8 mouse cellular contexts compared by ENCODE assay signal in the genomic region with DNA sequence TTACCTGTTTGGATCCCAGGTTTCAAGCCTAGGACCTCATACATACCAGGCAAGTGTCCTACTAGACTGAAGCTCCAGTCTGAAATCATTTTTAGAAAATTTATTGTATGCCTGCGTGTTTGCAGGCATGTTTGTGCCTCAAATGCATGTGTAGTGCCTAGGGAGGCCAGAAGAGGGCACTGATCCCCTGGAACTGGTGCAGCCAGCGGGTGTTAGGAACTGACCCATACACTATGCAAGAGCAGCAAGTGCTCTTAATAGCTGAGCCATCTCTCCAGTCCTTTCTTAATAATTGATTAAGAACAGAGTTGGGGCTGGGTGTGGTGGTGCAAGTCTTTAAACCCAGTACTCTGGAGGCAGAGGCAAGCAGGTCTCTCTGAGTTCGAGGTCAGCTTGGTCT. TPM values are rescaled to one million over a fixed set of nuclear protein-coding genes. Genes with fewer than 3 reads are reported as not detected.
A peak's percentile ranks its signal among the peaks of the same experiment; 100 is the strongest.
DNase-seq lines count a peak whose midpoint lies in the region; ATAC-seq and TF ChIP-seq lines count a peak whose summit lies in the region.

No protein-coding gene starts in this region.

- H3K27ac ChIP-seq in ES-Bruce4 (ENCODE audit: insufficient read depth, low read length), result no peak overlapping the region
- no peak overlapping the region for H3K27ac ChIP-seq in stomach, postnatal 0 days (replicated peaks)
- H3K27ac ChIP-seq in forebrain, embryonic 14.5 days (ENCODE audit: low read depth, low read length), result no peak overlapping the region

- H3K4me2 ChIP-seq in stomach, postnatal 0 days (replicated peaks; ENCODE audit: low read depth), result no peak overlapping the region
- H3K4me2 ChIP-seq in forebrain, embryonic 14.5 days (ENCODE audit: low read length), result no peak overlapping the region

- no peaks in the 10 kb centered on the region for H3K27me3 ChIP-seq in ES-Bruce4 (ENCODE audit: control insufficient read depth, insufficient read depth, low read length, poor library complexity, severe bottlenecking)
- H3K27me3 ChIP-seq in stomach, postnatal 0 days (ENCODE audit: control insufficient read depth, insufficient read depth, low read length), result no peaks in the 10 kb centered on the region
- no peaks in the 10 kb centered on the region for H3K27me3 ChIP-seq in forebrain, embryonic 14.5 days (replicated peaks; ENCODE audit: control insufficient read depth, insufficient read depth, low read length)

- H3K4me3 ChIP-seq in ES-Bruce4 (ENCODE audit: low read depth, low read length), result no peak overlapping the region
- no peak overlapping the region for H3K4me3 ChIP-seq in stomach, postnatal 0 days (ENCODE audit: low read depth, low read length)
- no peak overlapping the region for H3K4me3 ChIP-seq in forebrain, embryonic 14.5 days (ENCODE audit: low read depth, low read length)

- peak; percentile 93 for TF ChIP-seq CTCF in ES-Bruce4 (IDR thresholded peaks at IDR 0.05; ENCODE audit: low read depth, low read length)
- peak; percentile 78 for TF ChIP-seq CTCF in stomach, postnatal 0 days (IDR thresholded peaks at IDR 0.05; ENCODE audit: low read depth)

- 63% methylated on average over 3 of the region's 3 CpGs for WGBS in stomach, postnatal 0 days
- WGBS in forebrain, embryonic 14.5 days, result 55% methylated on average over 3 of the region's 3 CpGs

- no peaks in the 10 kb centered on the region for H3K36me3 ChIP-seq in ES-Bruce4 (ENCODE audit: control insufficient read depth, insufficient read depth, low read length, poor library complexity, severe bottlenecking)
- H3K36me3 ChIP-seq in stomach, postnatal 0 days (ENCODE audit: control insufficient read depth, insufficient read depth, low read length), result no peaks in the 10 kb centered on the region; the same call in 1 of the 2 replicates
- H3K36me3 ChIP-seq in forebrain, embryonic 14.5 days (ENCODE audit: control insufficient read depth, insufficient read depth, low read length), result peaks cover under 1% of the 10 kb centered on the region; the same call in 1 of the 2 replicates

- H3K9me3 ChIP-seq in ES-Bruce4 (replicated peaks; ENCODE audit: control insufficient read depth, insufficient read depth, low read length, poor library complexity, severe bottlenecking), result no peaks in the 10 kb centered on the region
- no peaks in the 10 kb centered on the region for H3K9me3 ChIP-seq in stomach, postnatal 0 days (ENCODE audit: control insufficient read depth, low read length)
- no peaks in the 10 kb centered on the region for H3K9me3 ChIP-seq in forebrain, embryonic 14.5 days (replicated peaks; ENCODE audit: control insufficient read depth, low read length)

- TF ChIP-seq EP300 in ES-Bruce4 (IDR thresholded peaks at IDR 0.05; ENCODE audit: insufficient read depth, low read depth, low read length), result no peak
- TF ChIP-seq EP300 in stomach, postnatal 0 days (optimal IDR thresholded peaks at IDR 0.05), result no peak

- no peak for TF ChIP-seq POLR2A in ES-Bruce4 (IDR thresholded peaks at IDR 0.05; ENCODE audit: insufficient read depth, low read length)

- no peak for ATAC-seq in stomach, postnatal 0 days (ENCODE audit: low FRiP score, low TSS enrichment)
- ATAC-seq in forebrain, embryonic 14.5 days, result no peak

- H3K9ac ChIP-seq in ES-Bruce4 (ENCODE audit: low read depth, poor library complexity, severe bottlenecking), result no peak overlapping the region
- no peak overlapping the region for H3K9ac ChIP-seq in stomach, postnatal 0 days (ENCODE audit: low read length)
- H3K9ac ChIP-seq in forebrain, embryonic 14.5 days (ENCODE audit: low read length), result no peak overlapping the region

- H3K4me1 ChIP-seq in ES-Bruce4 (ENCODE audit: control insufficient read depth, insufficient read depth, low read length), result peaks cover 3% of the 10 kb centered on the region
- no peaks in the 10 kb centered on the region for H3K4me1 ChIP-seq in stomach, postnatal 0 days (replicated peaks; ENCODE audit: control insufficient read depth, insufficient read depth)
- H3K4me1 ChIP-seq in forebrain, embryonic 14.5 days (ENCODE audit: control insufficient read depth, insufficient read depth, low read length), result peaks cover 9% of the 10 kb centered on the region

- DNase-seq in layer of hippocampus, adult 11-12 months (ENCODE audit: low spot score), result peak; percentile 19
- DNase-seq in layer of hippocampus, adult 9-10 months (ENCODE audit: low spot score), result no peak
- peak; percentile 75 for DNase-seq in adrenal gland, postnatal 10 days
- DNase-seq in fibroblast of lung, adult 2 months (ENCODE audit: low read depth), result peak; percentile 14
- DNase-seq in lung, adult 18-20 months, result peak; percentile 52 to 55
- peak; percentile 67 for DNase-seq in stomach, postnatal 0 days (ENCODE audit: low spot score)
- no peak for DNase-seq in forebrain, embryonic 14.5 days (ENCODE audit: low spot score)

RNA-seq across cellular contexts. Expression of a gene that starts 3.4 kb away (rescaled TPM):
- polyA plus RNA-seq in ES-Bruce4 (2011; ENCODE audit: insufficient read depth, insufficient read length, low read depth, missing spikeins), result 28.1 and 31.2 TPM in 2 replicates
- 100 to 1,000 TPM; 141 to 155 TPM for total RNA-seq in adrenal gland, postnatal 10 days (2021)
- polyA plus RNA-seq in stomach, postnatal 0 days (2015; fragmentation: Nextera tagmentation; extraction: Ambion mirVana), result 27.4 and 29.1 TPM in 2 replicates
- 13.0 and 14.2 TPM in 2 replicates for polyA plus RNA-seq in forebrain, embryonic 14.5 days (2014; fragmentation: Nextera tagmentation; extraction: Ambion mirVana)

RNA-seq across cellular contexts. Expression of a gene that starts 28.2 kb away (rescaled TPM):
- 37.3 and 41.7 TPM in 2 replicates for polyA plus RNA-seq in ES-Bruce4 (2011; ENCODE audit: insufficient read depth, insufficient read length, low read depth, missing spikeins)
- 10 to 100 TPM; 38.2 to 48.8 TPM for total RNA-seq in adrenal gland, postnatal 10 days (2021)
- polyA plus RNA-seq in stomach, postnatal 0 days (2015; fragmentation: Nextera tagmentation; extraction: Ambion mirVana), result 32.3 and 32.4 TPM in 2 replicates
- polyA plus RNA-seq in forebrain, embryonic 14.5 days (2014; fragmentation: Nextera tagmentation; extraction: Ambion mirVana), result 89.6 and 104 TPM in 2 replicates

Comparison
In these comparisons a context has a peak if more than half of its experiments do, and no peak if none do; other contexts are left out.
1. DNase-seq: peak in layer of hippocampus, adult 11-12 months (single experiment), adrenal gland, postnatal 10 days (single experiment), fibroblast of lung, adult 2 months (single experiment), lung, adult 18-20 months (2 of 2) and stomach, postnatal 0 days (single experiment); none in layer of hippocampus, adult 9-10 months (single experiment) and forebrain, embryonic 14.5 days (single experiment).